Mouse (Mus musculus) E14TG2a.4 (cell line): ENCODE data around the gene Lpin1.
A peak's percentile ranks its signal among the peaks of the same experiment; 100 is the strongest.

Experiments used
- H3K27me3 ChIP-seq: 2 replicates; pipeline ENCODE4 v1.6.1; 2014; ENCODE audit warnings: low read length, control low read depth; ENCODE audit not compliant: insufficient read depth
- H3K36me3 ChIP-seq: 2 replicates; pipeline ENCODE4 v1.6.1; 2014; ENCODE audit warnings: low read length, control low read depth; ENCODE audit not compliant: insufficient read depth
- H3K4me1 ChIP-seq: replicated peaks from 2 replicates; pipeline ENCODE4 v1.6.1; 2014; ENCODE audit warnings: low read depth, low read length, control low read depth
- H3K4me3 ChIP-seq: replicated peaks from 2 replicates; pipeline ENCODE4 v1.5.1; 2014; ENCODE audit warnings: mild to moderate bottlenecking, low read length
- H3K9me3 ChIP-seq: 2 replicates; pipeline ENCODE4 v1.6.1; 2014; ENCODE audit warnings: low read length, control low read depth
- CTCF ChIP-seq: conservative IDR thresholded peaks from 2 replicates; pipeline ENCODE4 v1.5.1; 2014; ENCODE audit warnings: low read length
- NANOG ChIP-seq: IDR thresholded peaks from 2 replicates; pipeline ENCODE4 v1.6.1; 2014; ENCODE audit warnings: borderline replicate concordance, low read length, mixed read lengths
- POU5F1 ChIP-seq: IDR thresholded peaks from 2 replicates; pipeline ENCODE4 v1.6.1; 2014; ENCODE audit warnings: low read length, borderline replicate concordance

The Lpin1 gene

GRCm38 (mm10) chr12:16600374-16600773 lies 10.4 kb downstream of the Lpin1 start:
- Histone ChIP-seq H3K4me1 (peaks cover 5% of the 10 kb centered on the region; the same call in 1 of the 2 replicates), H3K36me3 (no peaks in the 10 kb centered on the region), H3K9me3 (no peaks in the 10 kb centered on the region), H3K4me3 (no peak overlapping the region), H3K27me3 (peaks cover 3% of the 10 kb centered on the region; the same call in 1 of the 2 replicates)
- TF ChIP-seq NANOG (no peak), POU5F1 (no peak), CTCF (no peak)

GRCm38 (mm10) chr12:16599359-16599758 lies 11.4 kb downstream of the Lpin1 start:
- Histone ChIP-seq H3K4me3 (no peak overlapping the region), H3K4me1 (peaks cover 5% of the 10 kb centered on the region; the same call in 1 of the 2 replicates), H3K27me3 (peaks cover 3% of the 10 kb centered on the region; the same call in 1 of the 2 replicates), H3K36me3 (no peaks in the 10 kb centered on the region), H3K9me3 (no peaks in the 10 kb centered on the region)
- no peak for TF ChIP-seq POU5F1
- no peak for TF ChIP-seq NANOG
- TF ChIP-seq CTCF: no peak

DNA sequence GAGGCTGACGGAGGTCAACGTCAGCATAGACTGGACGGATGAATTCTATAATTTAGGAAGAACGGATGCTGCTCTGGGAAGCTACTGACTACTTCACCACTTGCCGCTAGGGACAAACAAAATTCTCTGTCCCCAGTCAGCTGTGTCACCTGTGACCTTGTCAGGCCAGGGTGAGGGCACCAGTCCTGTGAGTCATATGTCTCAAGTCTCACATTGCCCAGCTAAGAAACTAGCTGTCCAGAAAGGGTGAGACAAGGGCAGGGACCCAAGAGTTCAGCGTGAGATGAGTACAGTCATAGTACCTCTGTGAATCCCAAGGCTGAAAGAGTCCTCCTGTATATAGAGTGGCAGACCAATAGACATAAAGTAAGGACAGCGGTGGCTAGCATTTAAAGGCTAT lies 17.0 kb downstream of the Lpin1 start:
- peaks cover 10% of the 10 kb centered on the region for H3K27me3 ChIP-seq
- no peaks in the 10 kb centered on the region for H3K9me3 ChIP-seq
- H3K36me3 ChIP-seq: no peaks in the 10 kb centered on the region
- no peak overlapping the region for H3K4me3 ChIP-seq
- TF ChIP-seq POU5F1: no peak
- TF ChIP-seq CTCF: no peak
- TF ChIP-seq NANOG: no peak
- peaks cover 35% of the 10 kb centered on the region for H3K4me1 ChIP-seq

- peaks cover 7% of the 10 kb centered on the region for H3K27me3 ChIP-seq
- no peak overlapping the region for H3K4me3 ChIP-seq
- no peaks in the 10 kb centered on the region for H3K9me3 ChIP-seq
- no peaks in the 10 kb centered on the region for H3K36me3 ChIP-seq
- peaks cover 43% of the 10 kb centered on the region for H3K4me1 ChIP-seq
- no peak for TF ChIP-seq CTCF
- TF ChIP-seq NANOG: no peak
- no peak for TF ChIP-seq POU5F1
These were observed 17.8 kb downstream of the Lpin1 start for GRCm38 (mm10) chr12:16593014-16593413.

DNA sequence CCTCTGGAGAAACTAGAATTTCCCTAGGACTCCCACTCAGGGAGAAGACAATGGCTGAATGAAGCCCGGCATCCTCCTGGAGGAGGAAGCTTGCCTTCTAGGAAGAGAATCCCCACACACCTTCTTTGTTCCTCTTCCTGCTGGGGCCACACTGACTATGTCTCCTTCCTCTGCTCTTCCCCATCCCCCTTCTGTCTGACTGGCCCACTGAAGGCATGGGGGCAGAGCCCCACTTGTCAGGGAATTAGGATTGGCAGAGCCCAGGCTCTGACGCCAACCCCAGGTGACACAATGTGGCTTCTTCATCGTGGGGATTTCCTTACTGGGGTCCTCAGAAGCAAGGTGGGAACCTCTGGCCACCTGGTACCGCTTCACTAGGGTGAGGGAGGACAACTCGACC lies 18.3 kb downstream of the Lpin1 start:
- TF ChIP-seq CTCF (no peak), POU5F1 (no peak), NANOG (no peak)
- H3K9me3 ChIP-seq: no peaks in the 10 kb centered on the region
- no peaks in the 10 kb centered on the region for H3K36me3 ChIP-seq
- peaks cover 7% of the 10 kb centered on the region for H3K27me3 ChIP-seq
- H3K4me1 ChIP-seq: peaks cover 48% of the 10 kb centered on the region
- H3K4me3 ChIP-seq: peak overlapping the region; percentile 60; the same call in 1 of the 2 replicates

DNA sequence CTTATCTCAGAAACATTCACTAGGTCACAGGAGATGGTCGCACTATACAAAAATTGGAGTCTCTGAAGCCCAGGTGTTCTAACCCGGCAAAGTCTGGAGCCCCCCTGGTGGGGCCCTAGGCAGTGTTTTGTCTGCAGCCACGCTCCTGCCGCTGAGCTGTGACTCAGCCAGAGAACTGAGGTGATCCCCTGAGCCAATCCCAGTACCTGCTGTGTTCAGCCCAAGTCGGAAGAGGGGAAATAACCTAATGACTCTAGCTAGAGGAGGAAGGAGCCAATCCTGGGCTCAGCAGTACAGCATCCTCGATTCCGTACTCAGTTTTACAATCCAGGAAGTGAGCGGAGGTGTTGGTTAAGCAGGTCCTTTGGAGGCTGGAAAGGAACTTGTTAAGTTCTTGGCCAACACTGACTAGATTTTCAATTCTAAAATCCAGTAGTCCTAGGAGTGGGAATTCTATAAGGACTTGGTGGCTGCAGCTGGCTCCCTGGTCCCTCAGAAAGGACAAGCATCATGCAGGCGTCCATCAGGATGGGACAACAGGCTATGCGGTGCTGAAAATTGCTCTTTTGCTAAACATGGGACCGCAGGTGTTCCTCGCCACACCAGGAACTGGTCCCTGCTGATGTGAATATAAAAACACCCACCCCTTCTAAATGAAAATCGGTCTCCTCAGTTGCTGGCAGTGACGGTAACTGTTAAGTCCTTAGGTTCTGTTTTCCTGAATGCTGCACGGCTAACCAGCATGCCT lies 19.1 kb downstream of the Lpin1 start:
- TF ChIP-seq CTCF (no peak), POU5F1 (no peak), NANOG (no peak)
- Histone ChIP-seq H3K4me1 (peaks cover 55% of the 10 kb centered on the region), H3K27me3 (peaks cover 7% of the 10 kb centered on the region), H3K4me3 (peak overlapping the region; percentile 60), H3K36me3 (no peaks in the 10 kb centered on the region), H3K9me3 (no peaks in the 10 kb centered on the region)

DNA sequence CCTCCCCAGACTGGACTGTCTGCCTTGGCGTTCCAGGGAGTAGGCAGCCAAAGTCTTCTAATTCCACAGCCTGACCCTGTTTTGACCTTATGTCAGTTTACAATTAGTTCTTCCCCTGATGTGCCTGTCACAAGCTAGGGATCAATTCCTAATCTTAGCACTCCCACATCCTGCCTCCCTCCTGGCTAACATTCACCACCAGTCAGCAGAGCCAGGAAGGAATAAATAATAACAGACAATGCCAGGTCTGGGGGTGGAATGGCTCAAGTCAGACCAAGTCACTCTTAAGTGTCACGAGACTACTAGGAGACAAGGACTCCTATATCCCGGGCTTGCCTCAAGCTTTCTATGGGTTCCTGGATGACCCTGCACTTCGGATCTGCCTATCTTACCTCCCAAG lies 20.8 kb downstream of the Lpin1 start:
- Histone ChIP-seq H3K4me3 (no peak overlapping the region), H3K36me3 (no peaks in the 10 kb centered on the region; the same call in 1 of the 2 replicates), H3K4me1 (peaks cover 67% of the 10 kb centered on the region), H3K27me3 (peaks cover 7% of the 10 kb centered on the region), H3K9me3 (no peaks in the 10 kb centered on the region)
- TF ChIP-seq NANOG (no peak), CTCF (no peak), POU5F1 (no peak)

DNA sequence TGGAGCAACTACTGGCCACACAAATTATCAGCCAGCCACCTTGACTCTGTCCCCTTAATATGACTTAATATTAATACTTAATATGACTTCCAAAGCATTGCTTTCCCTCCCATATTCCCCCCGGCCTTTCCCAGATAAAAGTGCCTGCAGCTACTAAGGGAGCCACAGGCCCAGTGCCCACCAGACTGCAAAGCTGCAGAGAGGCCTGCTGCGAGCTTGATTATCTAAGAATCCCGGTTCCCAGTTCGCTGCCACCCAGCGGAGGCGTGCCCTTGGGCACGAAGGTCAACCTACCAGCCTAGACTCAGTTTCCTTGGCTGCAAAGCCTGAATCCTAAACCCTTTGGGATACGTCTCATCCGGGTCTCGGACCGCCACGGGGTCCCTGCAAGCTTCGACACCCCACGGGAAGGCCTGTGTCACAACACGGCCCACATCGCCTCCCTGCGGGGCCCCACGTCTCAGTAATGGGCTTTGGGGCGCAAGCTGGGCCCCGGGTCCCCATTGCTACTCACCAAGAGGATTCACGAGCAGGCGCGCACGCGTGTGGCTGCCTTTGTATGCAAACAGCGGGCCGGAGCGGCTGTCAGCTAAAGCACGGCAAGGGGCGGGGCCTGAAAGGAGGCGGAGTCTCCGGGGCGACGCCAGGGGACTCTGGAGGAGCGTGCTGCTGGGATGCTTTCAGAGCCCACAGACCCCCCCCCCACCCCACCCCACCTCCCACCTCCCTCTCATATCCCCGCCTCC lies 21.4 kb downstream of the Lpin1 start:
- peaks cover 73% of the 10 kb centered on the region for H3K4me1 ChIP-seq
- no peaks in the 10 kb centered on the region for H3K9me3 ChIP-seq
- peak overlapping the region; percentile 91 for H3K4me3 ChIP-seq
- TF ChIP-seq POU5F1: no peak
- no peak for TF ChIP-seq NANOG
- no peak for TF ChIP-seq CTCF
- H3K36me3 ChIP-seq: no peaks in the 10 kb centered on the region; the same call in 1 of the 2 replicates
- peaks cover 7% of the 10 kb centered on the region for H3K27me3 ChIP-seq
